Mouse (Mus musculus) CH12.LX (cell line): Measurements from ENCODE around the gene Cldn11. TPM values are rescaled to one million over a fixed set of nuclear protein-coding genes. Genes with fewer than 3 reads are reported as not detected.

Experiments
- DNase-seq: peaks from one replicate; pipeline ENCODE4 v3.0.0-alpha.2; 2013; ENCODE audit errors: extremely low read depth
- H3K27ac ChIP-seq: 2 replicates; pipeline ENCODE4 v1.5.1; 2012; ENCODE audit warnings: low read depth, mild to moderate bottlenecking, control low read depth, moderate library complexity; ENCODE audit not compliant: insufficient read depth
- H3K27me3 ChIP-seq: replicated peaks from 2 replicates; pipeline ENCODE3; 2012; ENCODE audit warnings: inconsistent platforms
- H3K36me3 ChIP-seq, 2 experiments: replicated peaks in 1 of 2; 2 replicates each; pipeline versions ENCODE3 to v1.6.1; 2012; ENCODE audit warnings: inconsistent platforms in 1 of 2, low read length in 1 of 2, mild to moderate bottlenecking in 1 of 2, mixed read lengths in 1 of 2, moderate library complexity in 1 of 2; ENCODE audit not compliant: control insufficient read depth in 1 of 2, insufficient read depth in 1 of 2
- H3K4me1 ChIP-seq, 2 experiments: 2 replicates each; pipeline ENCODE4 v1.6.1; 2012; ENCODE audit warnings: inconsistent platforms in 1 of 2, moderate library complexity in 1 of 2; ENCODE audit not compliant: insufficient read depth in 2 of 2, control insufficient read depth in 1 of 2
- H3K4me2 ChIP-seq: 2 replicates; pipeline ENCODE4 v1.6.1; 2012; ENCODE audit warnings: low read depth, mild to moderate bottlenecking, control low read depth; ENCODE audit not compliant: poor library complexity, insufficient read depth, severe bottlenecking
- H3K4me3 ChIP-seq, 3 experiments: fragments of 150-350 bp in 1 of 3; sonication (generic) in 1 of 3; replicated peaks in 1 of 3; 2 replicates each; pipeline versions ENCODE3 to v1.5.1; 2011 to 2012; ENCODE audit warnings: low read depth in 2 of 3, low read length in 2 of 3, mild to moderate bottlenecking in 2 of 3, moderate library complexity in 2 of 3, control low read depth in 1 of 3, improper control_type of control experiment in 1 of 3, inconsistent platforms in 1 of 3, mixed read lengths in 1 of 3; ENCODE audit not compliant: poor library complexity in 1 of 3
- H3K79me2 ChIP-seq: replicated peaks from 2 replicates; pipeline ENCODE4 v1.6.1; 2012; ENCODE audit warnings: mild to moderate bottlenecking, moderate library complexity; ENCODE audit not compliant: control insufficient read depth, poor library complexity, insufficient read depth, severe bottlenecking; ENCODE audit errors: extremely low read depth
- H3K9ac ChIP-seq: 2 replicates; pipeline ENCODE4 v1.6.1; 2012; ENCODE audit warnings: low read depth, mild to moderate bottlenecking, control low read depth, moderate library complexity; ENCODE audit not compliant: insufficient read depth
- H3K9me3 ChIP-seq: replicated peaks from 2 replicates; pipeline ENCODE3; 2012; ENCODE audit warnings: low read length, inconsistent platforms, mixed read lengths
- CTCF ChIP-seq, 2 experiments: IDR thresholded peaks in 1 of 2; conservative IDR thresholded peaks in 1 of 2; 2 replicates each; pipeline ENCODE4 v1.5.1; 2011 to 2012; ENCODE audit warnings: low read depth in 2 of 2, low read length in 2 of 2, improper control_type of control experiment in 1 of 2, inconsistent platforms in 1 of 2, mild to moderate bottlenecking in 1 of 2, moderate library complexity in 1 of 2
- E2F4 ChIP-seq: IDR thresholded peaks from 2 replicates; pipeline ENCODE4 v1.6.1; 2011; ENCODE audit warnings: low read depth, low read length, improper control_type of control experiment; ENCODE audit not compliant: insufficient replicate concordance
- ELF1 ChIP-seq: IDR thresholded peaks from 2 replicates; pipeline ENCODE4 v1.6.1; 2014; ENCODE audit warnings: low read depth, mild to moderate bottlenecking, inconsistent platforms, low read length, improper control_type of control experiment
- EP300 ChIP-seq: IDR thresholded peaks from 2 replicates; pipeline ENCODE4 v1.6.1; 2011; ENCODE audit warnings: low read length, improper control_type of control experiment
- ETS1 ChIP-seq: conservative IDR thresholded peaks from 2 replicates; pipeline ENCODE4 v1.6.1; 2012; ENCODE audit warnings: low read depth, mild to moderate bottlenecking, inconsistent platforms, low read length, improper control_type of control experiment, moderate library complexity
- GABPA ChIP-seq: IDR thresholded peaks from 2 replicates; pipeline ENCODE4 v1.6.1; 2012; ENCODE audit warnings: low read depth, low read length, improper control_type of control experiment, inconsistent platforms; ENCODE audit not compliant: insufficient replicate concordance
- HCFC1 ChIP-seq: IDR thresholded peaks from 2 replicates; pipeline ENCODE4 v1.6.1; 2012; ENCODE audit warnings: low read depth, mild to moderate bottlenecking, inconsistent platforms, low read length, improper control_type of control experiment
- IRF4 ChIP-seq: IDR thresholded peaks from 2 replicates; pipeline ENCODE4 v1.6.1; 2014; ENCODE audit warnings: low read depth, mild to moderate bottlenecking, inconsistent platforms, low read length, improper control_type of control experiment
- JUN ChIP-seq: IDR thresholded peaks from 2 replicates; pipeline ENCODE4 v1.6.1; 2011; ENCODE audit warnings: low read depth, mild to moderate bottlenecking, low read length, improper control_type of control experiment, moderate library complexity; ENCODE audit not compliant: insufficient read depth
- JUND ChIP-seq: conservative IDR thresholded peaks from 2 replicates; pipeline ENCODE4 v1.6.1; 2011; ENCODE audit warnings: low read depth, low read length, improper control_type of control experiment
- MXI1 ChIP-seq: IDR thresholded peaks from 2 replicates; pipeline ENCODE4 v1.6.1; 2011; ENCODE audit warnings: mild to moderate bottlenecking, low read depth, low read length, improper control_type of control experiment
- NELFE ChIP-seq: IDR thresholded peaks from 2 replicates; pipeline ENCODE4 v1.6.1; 2011; ENCODE audit warnings: low read depth, low read length, improper control_type of control experiment
- NRF1 ChIP-seq: IDR thresholded peaks from 2 replicates; pipeline ENCODE4 v1.6.1; 2014; ENCODE audit warnings: low read depth, mild to moderate bottlenecking, inconsistent platforms, low read length, improper control_type of control experiment, moderate library complexity
- POLR2A ChIP-seq: IDR thresholded peaks from 2 replicates; pipeline ENCODE4 v1.6.1; 2011; ENCODE audit warnings: low read depth, mild to moderate bottlenecking, improper control_type of control experiment, low read length
- POLR2AphosphoS2 ChIP-seq: IDR thresholded peaks from 2 replicates; pipeline ENCODE4 v1.6.1; 2011; ENCODE audit warnings: low read depth, low read length, improper control_type of control experiment
- RAD21 ChIP-seq: IDR thresholded peaks from 2 replicates; pipeline ENCODE4 v1.6.1; 2011; ENCODE audit warnings: low read depth, mild to moderate bottlenecking, low read length, improper control_type of control experiment, moderate library complexity
- UBTF ChIP-seq: IDR thresholded peaks from 2 replicates; pipeline ENCODE4 v1.6.1; 2012; ENCODE audit warnings: low read depth, mild to moderate bottlenecking, inconsistent platforms, low read length, improper control_type of control experiment, moderate library complexity
- USF1 ChIP-seq: IDR thresholded peaks from 2 replicates; pipeline ENCODE4 v1.6.1; 2014; ENCODE audit warnings: low read depth, mild to moderate bottlenecking, inconsistent platforms, low read length, improper control_type of control experiment
- ZC3H11A ChIP-seq: IDR thresholded peaks from 2 replicates; pipeline ENCODE4 v1.6.1; 2012; ENCODE audit warnings: low read depth, mild to moderate bottlenecking, inconsistent platforms, low read length, improper control_type of control experiment
- ZKSCAN1 ChIP-seq: IDR thresholded peaks from 2 replicates; pipeline ENCODE4 v1.6.1; 2012; ENCODE audit warnings: low read depth, inconsistent platforms, low read length, improper control_type of control experiment, borderline replicate concordance
- ZMIZ1 ChIP-seq: IDR thresholded peaks from 2 replicates; pipeline ENCODE4 v1.6.1; 2012; ENCODE audit warnings: low read depth, mild to moderate bottlenecking, inconsistent platforms, low read length, improper control_type of control experiment
- dilution Hi-C: fragments of 300-500 bp; cut with MboI; formaldehyde crosslinking; loops from 2 replicates; pipeline ENCODE4 v1.14.3; 2020; ENCODE audit warnings: low sequenced_read_pairs; ENCODE audit not compliant: extremely low pct_unique_long_range_greater_than_20kb, extremely low pct_ligation_motif_present
- in situ Hi-C: fragments of 300-500 bp; cut with MboI; formaldehyde crosslinking; loops from 3 replicates; pipeline ENCODE4 v1.14.3; 2019; ENCODE audit warnings: low sequenced_read_pairs, low pct_ligation_motif_present, low pct_unique_long_range_greater_than_20kb, mixed read lengths
- polyA plus RNA-seq: library from polyadenylated mRNA; unstranded; fragments of >175 nt; gene quantifications from 2 replicates; pipeline ENCODE4 v1.2.1, GENCODE M21; 2012; ENCODE audit warnings: low read depth; ENCODE audit not compliant: insufficient read length
- total RNA-seq, 2 experiments: library from RNA; depleted of rRNA; stranded (reverse); fragments of 300-350 nt in 1 of 2; fragments of >200 nt in 1 of 2; gene quantifications; 2 replicates each; pipeline ENCODE4 v1.2.3; 2012 to 2014

Cldn11 gene
- total and polyA plus RNA-seq, 3 experiments = not detected

- dilution Hi-C loops = no loop called here
- in situ Hi-C loops = loop anchor here (5.0 to 25.0 kb wide), 3 partner anchors 286 to 554 kb away; partner anchors contain the start of genes Actrt3 and Gpr160
- Histone ChIP-seq H3K4me3 (no peak overlapping the region), H3K79me2 (no peaks in the 10 kb centered on the region), H3K4me1 (peaks cover 0 to 12% of the 10 kb centered on the region in 2 experiments; a peak in 2 of 4 replicates), H3K4me2 (no peak overlapping the region), H3K36me3 (no peaks in the 10 kb centered on the region), H3K9ac (no peak overlapping the region), H3K27me3 (no peaks in the 10 kb centered on the region), H3K9me3 (no peaks in the 10 kb centered on the region), H3K27ac (no peak overlapping the region)
- DNase-seq = no peak
- TF ChIP-seq E2F4 (no peak), MXI1 (no peak), IRF4 (no peak)
These were observed 1.1 kb upstream of the Cldn11 start for GRCm38 (mm10) chr3:31148595-31148994.

- no peak overlapping the region for H3K27ac ChIP-seq
- H3K79me2 ChIP-seq = no peaks in the 10 kb centered on the region
- H3K27me3 ChIP-seq = no peaks in the 10 kb centered on the region
- in situ Hi-C loops = loop anchor here (25.0 kb wide), 1 partner anchor 285 kb away; no protein-coding TSS in a partner anchor
- TF ChIP-seq POLR2AphosphoS2 = no peak
- no peak for TF ChIP-seq POLR2A
- no peak for TF ChIP-seq USF1
- no peak for TF ChIP-seq ELF1
- TF ChIP-seq ZMIZ1 = no peak
- TF ChIP-seq EP300 = no peak
- TF ChIP-seq ETS1 = no peak
- H3K9me3 ChIP-seq = no peaks in the 10 kb centered on the region
- no peak for DNase-seq
- dilution Hi-C loops = no loop called here
- H3K36me3 ChIP-seq = no peaks in the 10 kb centered on the region
- H3K9ac ChIP-seq = no peak overlapping the region
- no peak overlapping the region for H3K4me3 ChIP-seq
- peaks cover 0 to 9% of the 10 kb centered on the region in 2 experiments; a peak in 1 of 4 replicates for H3K4me1 ChIP-seq
- H3K4me2 ChIP-seq = no peak overlapping the region
These were observed 2.4 kb downstream of the Cldn11 start for GRCm38 (mm10) chr3:31152108-31152507.

GRCm38 (mm10) chr3:31156126-31156525, 6.4 kb downstream of the Cldn11 start:
- peaks cover 0 to 9% of the 10 kb centered on the region in 2 experiments; a peak in 1 of 4 replicates for H3K4me1 ChIP-seq
- in situ Hi-C loops (loop anchor here (25.0 kb wide), 1 partner anchor 281 kb away; no protein-coding TSS in a partner anchor), dilution Hi-C loops (no loop called here)
- no peak overlapping the region for H3K27ac ChIP-seq
- H3K4me2 ChIP-seq = no peak overlapping the region; the same call in 1 of the 2 replicates
- H3K36me3 ChIP-seq = no peaks in the 10 kb centered on the region
- no peaks in the 10 kb centered on the region for H3K9me3 ChIP-seq
- H3K79me2 ChIP-seq = no peaks in the 10 kb centered on the region
- H3K27me3 ChIP-seq = no peaks in the 10 kb centered on the region
- no peak overlapping the region for H3K9ac ChIP-seq
- H3K4me3 ChIP-seq = no peak overlapping the region
- no peak for DNase-seq
- no peak for TF ChIP-seq E2F4
- no peak for TF ChIP-seq ZC3H11A
- TF ChIP-seq NRF1 = no peak
- no peak for TF ChIP-seq JUN
- no peak for TF ChIP-seq POLR2AphosphoS2
- TF ChIP-seq MXI1 = no peak
- no peak for TF ChIP-seq ZKSCAN1
- TF ChIP-seq ELF1 = no peak
- no peak for TF ChIP-seq RAD21
- TF ChIP-seq ZMIZ1 = no peak
- no peak for TF ChIP-seq CTCF (conservative IDR thresholded peaks at IDR 0.05 in 1 of 2, IDR thresholded peaks at IDR 0.05 in 1 of 2; ENCODE audit: low read depth in 2 of 2, low read length in 2 of 2)
- no peak for TF ChIP-seq JUND
- TF ChIP-seq GABPA = no peak
- no peak for TF ChIP-seq HCFC1
- TF ChIP-seq UBTF = no peak
- no peak for TF ChIP-seq NELFE
